Mouse (Mus musculus): ENCODE measurements at regions not wholly inside any gene's neighbourhood (a gene's known extent, or its start where the extent isn't known, plus 50 kb on each side); places are given as distances from the start of the nearest gene placed in this dataset.

GRCm38 (mm10) chr8:103884873-103885780 is 216.3 kb upstream of the Cdh5 start:
- ATAC-seq (ENCODE audit: low FRiP score) (no peak), DNase-seq (ENCODE audit: low spot score) (no peak)
- no peaks in the 10 kb centered on the region for H3K27me3 ChIP-seq (ENCODE audit: control insufficient read depth, insufficient read depth, low read length)
- WGBS, result 93% methylated on average over 12 of the region's 12 CpGs
- no peak overlapping the region for H3K4me3 ChIP-seq (replicated peaks; ENCODE audit: low read length)
- no peak overlapping the region for H3K4me2 ChIP-seq (replicated peaks)
- no peaks in the 10 kb centered on the region for H3K9me3 ChIP-seq (ENCODE audit: control insufficient read depth, low read length)
- no peak overlapping the region for H3K9ac ChIP-seq
- H3K4me1 ChIP-seq (replicated peaks; ENCODE audit: control insufficient read depth, insufficient read depth, low read length), result no peaks in the 10 kb centered on the region
- H3K36me3 ChIP-seq (replicated peaks; ENCODE audit: control insufficient read depth, insufficient read depth), result no peaks in the 10 kb centered on the region
- no peak overlapping the region for H3K27ac ChIP-seq

GRCm38 (mm10) chr8:103894589-103894988 is 206.8 kb upstream of the Cdh5 start:
- Histone ChIP-seq H3K4me2 (replicated peaks) (no peak overlapping the region), H3K4me1 (replicated peaks; ENCODE audit: control insufficient read depth, insufficient read depth, low read length) (no peaks in the 10 kb centered on the region), H3K27me3 (ENCODE audit: control insufficient read depth, insufficient read depth, low read length) (no peaks in the 10 kb centered on the region), H3K27ac (no peak overlapping the region), H3K9ac (no peak overlapping the region), H3K4me3 (replicated peaks; ENCODE audit: low read length) (no peak overlapping the region), H3K36me3 (replicated peaks; ENCODE audit: control insufficient read depth, insufficient read depth) (no peaks in the 10 kb centered on the region), H3K9me3 (ENCODE audit: control insufficient read depth, low read length) (no peaks in the 10 kb centered on the region)
- WGBS, result 84% methylated on average over 6 of the region's 6 CpGs
- no peak for DNase-seq (ENCODE audit: low spot score)
- no peak for ATAC-seq (ENCODE audit: low FRiP score)

- Histone ChIP-seq H3K4me1 (replicated peaks; ENCODE audit: control insufficient read depth, insufficient read depth, low read length) (no peaks in the 10 kb centered on the region), H3K36me3 (replicated peaks; ENCODE audit: control insufficient read depth, insufficient read depth) (no peaks in the 10 kb centered on the region), H3K4me2 (replicated peaks) (no peak overlapping the region), H3K4me3 (replicated peaks; ENCODE audit: low read length) (no peak overlapping the region), H3K9ac (no peak overlapping the region), H3K9me3 (ENCODE audit: control insufficient read depth, low read length) (no peaks in the 10 kb centered on the region), H3K27ac (no peak overlapping the region), H3K27me3 (ENCODE audit: control insufficient read depth, insufficient read depth, low read length) (no peaks in the 10 kb centered on the region)
- DNase-seq (ENCODE audit: low spot score) (no peak), ATAC-seq (ENCODE audit: low FRiP score) (no peak)
- WGBS, result 88% methylated on average over 6 of the region's 6 CpGs
These were observed 206.3 kb upstream of the Cdh5 start for GRCm38 (mm10) chr8:103895132-103895531.

- 82% methylated on average over 7 of the region's 7 CpGs for WGBS
- Histone ChIP-seq H3K27me3 (ENCODE audit: control insufficient read depth, insufficient read depth, low read length) (no peaks in the 10 kb centered on the region), H3K9ac (no peak overlapping the region), H3K36me3 (replicated peaks; ENCODE audit: control insufficient read depth, insufficient read depth) (no peaks in the 10 kb centered on the region), H3K27ac (no peak overlapping the region), H3K4me1 (replicated peaks; ENCODE audit: control insufficient read depth, insufficient read depth, low read length) (no peaks in the 10 kb centered on the region), H3K4me2 (replicated peaks) (no peak overlapping the region), H3K4me3 (replicated peaks; ENCODE audit: low read length) (no peak overlapping the region), H3K9me3 (ENCODE audit: control insufficient read depth, low read length) (no peaks in the 10 kb centered on the region)
- no peak for ATAC-seq (ENCODE audit: low FRiP score)
- DNase-seq (ENCODE audit: low spot score), result no peak
These were observed 204.0 kb upstream of the Cdh5 start for GRCm38 (mm10) chr8:103897463-103897862.

- DNase-seq (ENCODE audit: low spot score), result no peak
- Histone ChIP-seq H3K4me3 (replicated peaks; ENCODE audit: low read length) (no peak overlapping the region), H3K4me1 (replicated peaks; ENCODE audit: control insufficient read depth, insufficient read depth, low read length) (no peaks in the 10 kb centered on the region), H3K9me3 (ENCODE audit: control insufficient read depth, low read length) (0 out of 2 replicates have a peak, but pooled peaks cover 6% of the 10 kb centered on the region), H3K27me3 (ENCODE audit: control insufficient read depth, insufficient read depth, low read length) (no peaks in the 10 kb centered on the region), H3K27ac (no peak overlapping the region), H3K9ac (no peak overlapping the region), H3K4me2 (replicated peaks) (no peak overlapping the region), H3K36me3 (replicated peaks; ENCODE audit: control insufficient read depth, insufficient read depth) (no peaks in the 10 kb centered on the region)
- 90% methylated on average over 1 of the region's 1 CpGs for WGBS
- no peak for ATAC-seq (ENCODE audit: low FRiP score)
These were observed 198.9 kb upstream of the Cdh5 start for GRCm38 (mm10) chr8:103902516-103902915.

GRCm38 (mm10) chr8:103903635-103904034 is 197.8 kb upstream of the Cdh5 start:
- no peak overlapping the region for H3K4me2 ChIP-seq (replicated peaks)
- WGBS, result 92% methylated on average over 5 of the region's 5 CpGs

GRCm38 (mm10) chr8:103907662-103908061 is 193.8 kb upstream of the Cdh5 start:
- ATAC-seq (ENCODE audit: low FRiP score) (no peak), DNase-seq (ENCODE audit: low spot score) (no peak)
- no peak overlapping the region for H3K4me2 ChIP-seq (replicated peaks)
- WGBS, result 85% methylated on average over 4 of the region's 4 CpGs
- H3K9me3 ChIP-seq (ENCODE audit: control insufficient read depth, low read length), result 0 out of 2 replicates have a peak, but pooled peaks cover 6% of the 10 kb centered on the region
- H3K27ac ChIP-seq, result no peak overlapping the region
- H3K4me1 ChIP-seq (replicated peaks; ENCODE audit: control insufficient read depth, insufficient read depth, low read length), result no peaks in the 10 kb centered on the region
- H3K36me3 ChIP-seq (replicated peaks; ENCODE audit: control insufficient read depth, insufficient read depth), result no peaks in the 10 kb centered on the region
- H3K27me3 ChIP-seq (ENCODE audit: control insufficient read depth, insufficient read depth, low read length), result no peaks in the 10 kb centered on the region
- no peak overlapping the region for H3K4me3 ChIP-seq (replicated peaks; ENCODE audit: low read length)
- H3K9ac ChIP-seq, result no peak overlapping the region

More at GRCm38 (mm10) chr8:103903635-103904034, 197.8 kb upstream of the Cdh5 start:
- ATAC-seq (ENCODE audit: low FRiP score) (no peak), DNase-seq (ENCODE audit: low spot score) (no peak)
- Histone ChIP-seq H3K27ac (no peak overlapping the region), H3K36me3 (replicated peaks; ENCODE audit: control insufficient read depth, insufficient read depth) (no peaks in the 10 kb centered on the region), H3K27me3 (ENCODE audit: control insufficient read depth, insufficient read depth, low read length) (no peaks in the 10 kb centered on the region), H3K9ac (no peak overlapping the region), H3K9me3 (ENCODE audit: control insufficient read depth, low read length) (0 out of 2 replicates have a peak, but pooled peaks cover 6% of the 10 kb centered on the region), H3K4me3 (replicated peaks; ENCODE audit: low read length) (no peak overlapping the region), H3K4me1 (replicated peaks; ENCODE audit: control insufficient read depth, insufficient read depth, low read length) (no peaks in the 10 kb centered on the region)

GRCm38 (mm10) chr8:103911287-103912015 is 190.0 kb upstream of the Cdh5 start:
- Histone ChIP-seq H3K27me3 (ENCODE audit: control insufficient read depth, insufficient read depth, low read length) (no peaks in the 10 kb centered on the region), H3K4me3 (replicated peaks; ENCODE audit: low read length) (no peak overlapping the region), H3K4me2 (replicated peaks) (no peak overlapping the region), H3K4me1 (replicated peaks; ENCODE audit: control insufficient read depth, insufficient read depth, low read length) (no peaks in the 10 kb centered on the region), H3K9ac (no peak overlapping the region), H3K9me3 (ENCODE audit: control insufficient read depth, low read length) (0 out of 2 replicates have a peak, but pooled peaks cover 5% of the 10 kb centered on the region), H3K27ac (no peak overlapping the region), H3K36me3 (replicated peaks; ENCODE audit: control insufficient read depth, insufficient read depth) (no peaks in the 10 kb centered on the region)
- DNase-seq (ENCODE audit: low spot score) (no peak), ATAC-seq (ENCODE audit: low FRiP score) (no peak)
- WGBS, result 66% methylated on average over 2 of the region's 2 CpGs

Measured in hindbrain, embryonic 14.5 days (tissue).